Mouse (Mus musculus) fibroblast of lung, adult 2 months (primary cell): ENCODE data around the gene Slc39a12.

Experiments
- DNase-seq: peaks from one replicate; pipeline ENCODE4 v3.0.0-alpha.2; 2011; ENCODE audit warnings: low read depth

Slc39a12 gene

GRCm38 (mm10) chr2:14388162-14388561, at the start of gene Slc39a12:
TSS of gene Slc39a12 (plus strand) at chr2:14388316.
- no peak for DNase-seq

- peak; percentile 74 for DNase-seq
Measured at GRCm38 (mm10) chr2:14341652-14342308, 46.3 kb upstream of the Slc39a12 start.

GRCm38 (mm10) chr2:14342309-14342839, 45.7 kb upstream of the Slc39a12 start:
- DNase-seq, result no peak

DNA sequence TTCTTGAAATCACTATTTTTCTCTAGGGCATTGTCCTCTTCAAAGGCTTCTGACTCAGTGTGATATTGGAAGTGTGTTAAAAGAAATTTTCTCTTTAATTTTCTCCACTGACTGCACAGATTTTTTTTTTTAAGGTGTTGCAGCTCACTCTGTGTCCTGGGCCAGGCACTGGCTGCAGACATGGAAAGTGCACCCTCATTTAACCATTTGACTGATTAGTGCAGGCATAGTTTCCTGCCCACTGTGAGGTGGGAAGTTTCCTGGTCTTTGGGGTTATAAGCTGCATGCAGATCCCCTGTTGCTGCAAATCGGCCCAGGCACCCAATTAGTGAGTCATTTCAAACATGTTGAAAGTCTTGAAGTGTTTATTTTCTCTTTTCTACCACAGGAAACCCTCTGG, 740 bp downstream of the Slc39a12 start:
- no peak for DNase-seq

DNA sequence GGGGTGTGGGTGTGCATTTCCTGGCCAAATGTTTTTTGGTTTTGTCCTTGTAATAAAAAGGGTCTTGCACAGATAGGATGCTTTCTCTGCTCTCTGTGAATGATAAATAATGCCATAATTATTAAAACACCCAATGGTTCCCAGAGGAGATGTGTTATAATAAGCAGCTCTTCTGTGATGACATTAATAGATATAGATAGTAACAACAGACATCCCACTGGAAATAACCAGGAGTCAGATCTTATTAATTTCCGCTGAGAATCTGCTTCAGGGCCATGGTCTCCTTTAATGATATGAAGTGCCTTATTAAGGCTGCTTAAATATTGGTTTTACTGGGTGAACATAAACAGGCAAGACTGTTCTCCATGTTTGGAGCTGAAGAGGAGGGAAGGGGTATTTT, 2.8 kb downstream of the Slc39a12 start:
- no peak for DNase-seq

GRCm38 (mm10) chr2:14403000-14403399, 14.9 kb downstream of the Slc39a12 start:
- no peak for DNase-seq

GRCm38 (mm10) chr2:14428987-14429386, 40.9 kb downstream of the Slc39a12 start:
- no peak for DNase-seq

- DNase-seq, result no peak
Measured at GRCm38 (mm10) chr2:14447322-14447721, 59.2 kb downstream of the Slc39a12 start.

- no peak for DNase-seq
Measured at GRCm38 (mm10) chr2:14450866-14451265, 62.8 kb downstream of the Slc39a12 start.

DNA sequence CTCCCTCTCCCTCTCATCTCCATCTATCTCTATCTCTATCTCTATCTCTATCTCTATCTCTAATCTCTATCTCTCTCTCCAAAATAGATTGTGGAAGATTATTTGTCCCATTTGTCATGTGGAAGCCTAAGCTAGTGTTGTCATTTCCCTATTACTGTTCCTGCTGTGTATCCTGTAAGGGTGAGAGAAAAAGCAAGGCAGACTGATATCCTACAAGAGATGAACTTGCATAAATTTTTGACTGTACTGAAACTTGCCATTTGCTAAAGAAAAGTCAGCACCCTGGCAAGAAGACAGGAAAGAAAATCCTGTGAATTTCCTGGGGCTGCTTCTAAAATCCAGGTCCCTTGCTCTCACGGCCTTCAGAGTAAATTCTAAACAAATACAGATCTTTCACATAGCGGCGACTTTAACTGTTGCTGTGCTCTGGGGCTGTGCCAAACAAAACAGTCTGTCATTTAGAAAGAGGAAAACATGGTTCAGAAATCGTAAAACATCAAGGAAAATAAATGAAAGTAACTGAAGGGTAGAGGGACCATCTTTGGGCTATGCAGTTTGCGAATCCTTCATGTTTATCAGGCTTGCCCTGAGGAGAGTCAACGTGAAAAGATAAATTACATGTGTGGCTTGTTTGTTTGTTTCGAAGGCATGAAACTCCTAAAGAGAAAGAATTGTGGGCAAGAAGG, 67.0 kb downstream of the Slc39a12 start:
- DNase-seq, result no peak

DNA sequence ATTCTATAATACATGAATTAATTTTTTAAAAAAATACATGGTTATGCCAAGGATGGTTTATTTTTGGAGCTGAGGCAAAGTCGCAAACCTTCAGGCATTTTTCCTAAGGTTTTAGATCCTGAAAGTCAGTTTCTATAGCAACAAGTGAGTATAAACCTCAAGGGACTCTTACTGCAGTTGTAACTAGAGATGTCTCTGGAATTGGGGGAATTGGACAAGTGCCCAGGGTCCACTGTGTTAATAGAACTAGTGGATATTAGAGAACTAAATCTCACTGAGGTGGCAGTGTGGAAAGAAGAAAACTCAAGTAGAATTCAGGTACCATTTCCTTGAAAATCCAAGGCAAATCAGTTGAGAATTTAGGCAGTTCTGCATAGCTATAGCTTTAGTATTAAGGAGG, 76.3 kb downstream of the Slc39a12 start:
- no peak for DNase-seq

DNA sequence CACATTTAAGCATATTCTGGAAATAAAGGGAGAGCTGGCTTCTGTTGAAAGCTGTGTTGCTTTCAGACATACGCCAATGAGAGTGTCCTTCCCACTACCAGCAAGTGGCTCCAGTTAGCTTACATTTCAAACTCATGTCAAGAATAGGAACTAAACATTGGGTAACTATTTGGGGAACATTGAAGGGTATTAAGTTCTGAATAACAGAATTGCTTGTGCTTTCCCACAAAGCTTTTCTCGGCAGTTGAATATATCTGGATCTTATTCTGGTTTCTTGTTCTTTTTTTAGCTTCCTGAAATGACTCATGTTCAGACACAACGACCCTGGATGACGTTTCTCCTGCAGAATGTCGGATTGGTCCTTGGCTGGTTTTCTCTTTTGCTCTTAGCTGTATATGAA, 106.0 kb downstream of the Slc39a12 start:
- peak; percentile 19 for DNase-seq

DNA sequence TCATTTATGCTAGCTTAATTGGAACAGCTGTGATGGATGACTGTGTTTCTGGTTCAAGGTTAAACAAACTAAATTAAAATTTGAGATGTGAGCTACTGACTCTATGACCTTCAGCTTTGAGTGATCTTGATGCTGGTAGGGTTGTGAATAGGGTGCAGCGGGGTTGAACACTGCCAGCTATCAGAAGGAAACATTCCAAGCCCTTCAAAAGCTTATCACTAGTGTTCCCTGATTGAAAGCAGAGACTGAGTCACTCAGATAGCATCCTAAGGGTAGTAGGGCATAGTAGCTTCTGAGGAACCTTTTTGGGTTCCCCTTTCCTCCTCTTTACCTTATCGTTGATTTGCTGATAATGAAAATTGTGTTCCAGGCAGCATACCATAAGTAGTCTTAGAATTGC, 108.0 kb downstream of the Slc39a12 start:
- DNase-seq, result no peak

- DNase-seq, result no peak
Measured at GRCm38 (mm10) chr2:14502482-14502881, 114.4 kb downstream of the Slc39a12 start.

- no peak for DNase-seq
Measured at GRCm38 (mm10) chr2:14518237-14518636, 130.1 kb downstream of the Slc39a12 start.

- DNase-seq, result peak; percentile 57
Measured at GRCm38 (mm10) chr2:14534325-14535077, 146.4 kb downstream of the Slc39a12 start.

- no peak for DNase-seq
Measured at GRCm38 (mm10) chr2:14535246-14535671, 147.1 kb downstream of the Slc39a12 start.

DNA sequence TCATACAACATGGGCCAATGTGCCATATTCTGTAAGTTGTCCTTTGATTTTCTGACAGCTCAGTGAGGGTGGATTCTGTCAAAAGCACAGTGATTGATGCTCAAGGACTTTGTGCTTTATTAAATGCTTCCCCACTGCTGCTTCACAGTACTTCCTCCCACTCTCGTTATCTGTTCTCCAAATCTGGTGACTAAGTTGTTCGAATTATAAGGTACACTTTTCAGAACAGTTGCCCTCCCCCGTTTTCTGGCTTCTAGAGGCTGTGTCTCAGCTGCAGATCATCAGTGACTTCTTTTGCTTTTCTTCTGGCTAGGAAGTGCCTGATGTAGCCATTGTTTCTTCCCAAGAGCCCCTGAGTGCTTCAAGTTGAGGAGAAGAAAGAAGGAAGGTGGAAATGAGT, 149.7 kb downstream of the Slc39a12 start:
- DNase-seq, result no peak

GRCm38 (mm10) chr2:14543355-14543754, 155.2 kb downstream of the Slc39a12 start:
- DNase-seq, result no peak

GRCm38 (mm10) chr2:14543773-14544172, 155.7 kb downstream of the Slc39a12 start:
- DNase-seq, result no peak
